Mouse (Mus musculus) spleen, adult 12 weeks (tissue): ENCODE data around the gene Thoc5.

Source experiments
- DNase-seq: peaks from one replicate; pipeline ENCODE4 v3.0.0; 2022; ENCODE audit warnings: low spot score

The Thoc5 gene

GRCm38 (mm10) chr11:4974376-4975122 lies 79.4 kb downstream of the Thoc5 start:
- DNase-seq: no peak

GRCm38 (mm10) chr11:4975623-4976022 lies 80.5 kb downstream of the Thoc5 start:
- DNase-seq: peak; percentile 57
